Mouse (Mus musculus) bone marrow, adult 2 months (tissue): ENCODE measurements around the gene Gm45337.

ENCODE experiments used
- CTCF ChIP-seq: fragments of 200-500 bp; IDR thresholded peaks from 2 replicates; pipeline ENCODE4 v1.5.1; 2011; ENCODE audit warnings: low read length, control low read depth; ENCODE audit not compliant: control insufficient read depth, insufficient read depth
- POLR2A ChIP-seq: fragments of 200-500 bp; IDR thresholded peaks from 2 replicates; pipeline ENCODE4 v1.6.1; 2011; ENCODE audit warnings: low read depth, mild to moderate bottlenecking, control low read depth, low read length, borderline replicate concordance; ENCODE audit not compliant: control insufficient read depth

DNA sequence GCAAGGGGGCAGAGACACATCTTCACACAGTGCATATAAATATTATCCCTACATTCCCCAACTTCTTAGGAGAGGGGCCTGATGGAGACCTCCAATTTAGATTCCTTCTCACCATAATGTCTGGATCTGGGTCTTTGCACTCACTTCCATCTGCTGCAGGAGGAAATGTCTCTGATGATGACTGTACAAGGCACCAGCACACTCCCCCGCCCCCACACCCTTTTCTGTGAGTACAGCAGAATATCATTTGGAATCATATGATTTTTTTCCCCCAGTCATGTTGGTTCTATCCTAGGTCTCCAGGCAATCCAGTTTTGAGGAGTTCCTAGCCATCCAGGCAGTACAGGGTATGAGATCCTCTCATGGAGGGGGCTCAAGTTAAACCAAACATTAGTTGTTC, 34.3 kb upstream of the Gm45337 start:
- TF ChIP-seq CTCF: no peak
- TF ChIP-seq POLR2A: no peak
